Mouse (Mus musculus): ENCODE data around the gene Myh1.
A peak's percentile ranks its signal among the peaks of the same experiment; 100 is the strongest.

Myh1 gene

DNA sequence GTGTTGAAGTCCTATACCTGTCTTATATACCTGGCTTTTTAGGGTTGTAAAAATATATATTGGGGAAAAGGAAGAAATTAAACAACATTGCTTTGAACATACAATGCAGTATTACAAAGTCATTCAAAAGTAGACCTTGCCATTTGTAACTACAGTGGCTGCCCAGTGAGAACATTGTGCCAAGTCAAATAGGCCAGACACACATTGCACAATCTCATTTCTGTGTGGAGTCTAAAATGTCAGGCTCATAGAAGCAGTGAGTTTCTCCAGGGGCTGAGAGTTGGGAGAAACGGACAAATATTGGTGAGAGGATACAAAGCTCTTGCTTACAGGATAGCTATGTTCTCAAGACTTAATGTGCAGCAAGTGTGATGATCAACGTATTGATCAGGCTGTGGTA lies 30.1 kb downstream of the Myh1 start:
- DNase-seq (ENCODE audit: low read depth, low spot score), result no peak

- peak; percentile 13 for DNase-seq (ENCODE audit: low read depth, low spot score)
Observed at GRCm38 (mm10) chr11:67235639-67236358, 35.9 kb downstream of the Myh1 start.

- no peak for DNase-seq (ENCODE audit: low read depth, low spot score)
Observed at GRCm38 (mm10) chr11:67236799-67237198, 36.9 kb downstream of the Myh1 start.

DNA sequence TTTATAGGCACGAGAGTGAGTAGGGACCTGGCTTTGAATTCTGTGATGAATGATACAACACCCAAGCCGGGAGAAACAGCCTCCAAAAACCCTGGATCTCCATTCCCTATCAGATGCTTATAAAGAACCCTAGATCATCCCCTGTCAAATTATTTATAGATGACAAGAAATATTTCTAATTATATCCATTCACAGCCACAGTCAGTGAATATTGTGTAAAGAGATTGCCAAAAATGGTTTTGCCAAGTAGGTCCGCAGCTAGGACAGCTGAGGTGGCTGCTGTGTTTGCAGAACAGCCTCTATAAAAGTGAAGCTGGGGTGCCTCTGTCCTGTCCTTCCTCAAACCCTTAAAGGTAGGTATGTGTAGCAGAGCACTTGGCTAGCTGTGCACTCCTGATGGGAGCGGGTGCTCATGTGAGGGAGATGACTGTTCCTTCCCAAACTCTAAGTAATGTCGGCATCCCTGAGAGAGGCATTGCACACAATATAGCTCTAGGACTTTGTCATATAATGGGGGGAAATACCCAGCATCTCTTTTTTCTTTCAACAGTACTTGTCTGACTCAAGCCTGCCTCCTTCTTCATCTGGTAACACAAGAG lies 37.7 kb downstream of the Myh1 start, which contains the start of gene Myh4:
TSS of gene Myh4 (plus strand) at position 549 of the 599 bp plus-strand sequence.
- DNase-seq (ENCODE audit: low read depth, low spot score), result no peak

DNA sequence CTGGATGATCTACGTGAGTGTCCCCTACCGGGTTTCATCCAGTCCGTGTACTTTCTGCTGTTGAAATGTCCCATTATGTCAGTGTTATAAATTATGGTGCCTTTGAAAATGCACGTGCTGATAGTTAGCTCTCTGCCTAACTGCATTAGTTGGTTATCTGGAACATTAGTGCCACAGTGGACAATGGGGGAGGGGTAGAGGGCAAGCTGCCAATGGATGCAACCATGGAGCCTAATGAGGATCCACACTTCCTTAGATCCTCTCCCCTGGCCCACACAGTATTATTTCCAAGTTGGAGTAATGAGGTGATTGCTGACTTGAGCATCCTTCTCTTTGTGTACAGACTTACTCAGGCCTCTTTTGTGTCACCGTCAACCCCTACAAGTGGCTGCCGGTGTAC lies 41.2 kb downstream of the Myh1 start:
- no peak for DNase-seq (ENCODE audit: low read depth, low spot score)

DNA sequence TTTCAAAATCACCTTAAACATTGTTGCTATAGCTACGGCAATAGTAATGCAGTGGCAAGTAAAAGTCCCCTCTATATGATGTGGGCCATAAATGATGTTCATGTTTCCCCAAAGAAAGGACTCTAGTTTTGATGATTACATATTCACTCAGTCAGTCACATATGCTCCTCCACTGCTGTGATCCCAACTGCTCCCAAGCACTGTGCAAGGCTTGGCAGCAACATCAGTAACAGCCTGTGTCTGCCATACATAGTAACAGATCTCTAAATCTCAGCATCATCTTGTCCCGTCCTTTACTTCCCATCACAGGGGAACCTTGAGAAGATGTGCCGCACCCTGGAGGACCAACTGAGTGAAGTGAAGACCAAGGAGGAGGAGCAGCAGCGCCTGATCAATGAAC lies 53.8 kb downstream of the Myh1 start:
- no peak for DNase-seq (ENCODE audit: low read depth, low spot score)

- no peak for DNase-seq (ENCODE audit: low read depth, low spot score)
Observed at GRCm38 (mm10) chr11:67257048-67257447, 57.2 kb downstream of the Myh1 start.

- DNase-seq (ENCODE audit: low read depth, low spot score), result no peak
Observed at GRCm38 (mm10) chr11:67260956-67261355, 61.1 kb downstream of the Myh1 start.

All from retina, postnatal 7 days (tissue).